Mouse (Mus musculus) midbrain, embryonic 12.5 days (tissue): ENCODE measurements around the gene Gpr62. TPM values are rescaled to one million over a fixed set of nuclear protein-coding genes. Genes with fewer than 3 reads are reported as not detected.
A peak's percentile ranks its signal among the peaks of the same experiment; 100 is the strongest.

Experiments used
- ATAC-seq: fragments of 200-750 bp; cut with Nextera tagmentation; 2 replicates; pipeline ENCODE4 v1.8.0; 2017; ENCODE audit warnings: low read depth, moderate TSS enrichment, moderate library complexity; ENCODE audit not compliant: low FRiP score
- H3K27ac ChIP-seq: fragments of 300-500 bp; sonication (generic); replicated peaks from 2 replicates; pipeline ENCODE4 v1.5.1; 2016; ENCODE audit warnings: mild to moderate bottlenecking
- H3K27me3 ChIP-seq: fragments of 300-500 bp; sonication (generic); 2 replicates; pipeline ENCODE4 v1.6.1; 2016; ENCODE audit warnings: mild to moderate bottlenecking
- H3K36me3 ChIP-seq: fragments of 300-500 bp; sonication (generic); 2 replicates; pipeline ENCODE4 v1.6.1; 2016
- H3K4me1 ChIP-seq: fragments of 300-500 bp; sonication (generic); 2 replicates; pipeline ENCODE4 v1.6.1; 2016
- H3K4me2 ChIP-seq: fragments of 300-500 bp; sonication (generic); replicated peaks from 2 replicates; pipeline ENCODE4 v1.6.1; 2016; ENCODE audit warnings: mild to moderate bottlenecking, moderate library complexity
- H3K4me3 ChIP-seq: fragments of 300-500 bp; sonication (generic); 2 replicates; pipeline ENCODE4 v1.5.1; 2016; ENCODE audit warnings: mild to moderate bottlenecking
- H3K9ac ChIP-seq: fragments of 300-500 bp; sonication (generic); replicated peaks from 2 replicates; pipeline ENCODE4 v1.6.1; 2016; ENCODE audit warnings: mild to moderate bottlenecking, moderate library complexity
- H3K9me3 ChIP-seq: fragments of 300-500 bp; sonication (generic); 2 replicates; pipeline ENCODE4 v1.6.1; 2016; ENCODE audit warnings: mild to moderate bottlenecking
- WGBS: fragments of 180-500 bp; shearing (Covaris S2); methylation state at CpG from one replicate; pipeline ENCODE4 v1.1.7; 2016; 5-methylcytosine and 5-hydroxymethylcytosine counted together
- polyA plus RNA-seq: library from polyadenylated mRNA; unstranded; fragments of >200 nt; fragmentation: Nextera tagmentation; extraction: Ambion mirVana; gene quantifications from 2 replicates; pipeline ENCODE4 v1.2.1, GENCODE M21; 2016

Gpr62 gene
- polyA plus RNA-seq, 1 experiment from 2014 or later: 0.71 TPM

DNA sequence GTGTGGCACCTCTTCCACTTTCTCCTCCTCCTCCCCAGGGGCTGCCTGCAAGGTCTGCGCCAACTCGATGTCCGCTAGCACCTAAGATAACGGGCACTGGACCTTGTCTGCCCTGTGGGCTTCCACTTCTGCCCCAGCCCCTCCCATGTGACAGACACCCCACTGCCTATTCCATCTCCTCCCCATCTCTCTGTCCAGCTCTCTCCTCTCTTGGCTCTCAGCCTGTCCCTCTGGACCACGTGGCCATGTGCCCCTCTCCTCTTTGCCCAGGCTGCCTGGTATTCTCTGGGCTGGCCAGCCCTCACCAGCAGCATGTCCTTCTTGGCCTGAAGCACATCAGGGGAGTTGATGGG lies 8.0 kb upstream of the Gpr62 start:
- peaks cover 14% of the 10 kb centered on the region; the same call in 1 of the 2 replicates for H3K27me3 ChIP-seq
- no peak overlapping the region for H3K27ac ChIP-seq
- no peak overlapping the region for H3K4me2 ChIP-seq
- ATAC-seq: no peak
- WGBS: 68% methylated on average over 5 of the region's 5 CpGs
- no peaks in the 10 kb centered on the region for H3K36me3 ChIP-seq
- peaks cover 38% of the 10 kb centered on the region for H3K4me1 ChIP-seq
- no peak overlapping the region for H3K9ac ChIP-seq
- H3K4me3 ChIP-seq: no peak overlapping the region
- H3K9me3 ChIP-seq: no peaks in the 10 kb centered on the region

DNA sequence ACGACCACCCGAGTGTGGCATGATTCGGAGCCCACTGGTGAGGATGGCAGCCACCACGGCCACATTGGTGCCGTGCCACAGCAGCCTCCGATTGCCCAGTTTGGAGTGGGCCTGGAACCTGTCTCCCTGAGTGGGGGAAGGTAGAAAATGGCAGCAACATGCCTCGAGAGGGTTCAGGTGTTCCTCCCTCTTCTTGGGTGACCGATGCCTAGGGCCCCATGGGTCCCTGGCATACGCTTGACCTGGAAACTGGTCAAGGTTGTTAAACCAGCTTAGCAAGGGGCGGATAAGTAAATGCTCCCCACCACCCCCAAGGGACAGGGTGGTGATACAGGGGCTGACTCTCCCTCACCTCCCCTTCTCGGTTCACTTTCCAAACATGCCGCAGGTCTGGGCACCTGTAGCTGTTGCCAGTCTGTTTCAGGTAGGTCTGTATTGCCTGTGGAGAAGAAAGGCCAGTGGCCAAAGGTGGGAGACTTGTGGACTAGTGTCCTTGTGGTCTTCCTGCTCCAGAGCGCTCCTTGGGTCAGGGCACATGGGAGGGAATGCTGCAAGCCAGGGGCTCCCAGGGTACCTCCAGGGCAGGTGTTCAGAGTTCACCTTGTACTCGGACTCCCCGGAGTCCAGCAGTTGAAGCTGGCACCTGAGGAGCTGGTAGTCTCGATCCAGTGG lies 7.5 kb upstream of the Gpr62 start:
- H3K9ac ChIP-seq: no peak overlapping the region
- H3K27ac ChIP-seq: no peak overlapping the region
- H3K4me3 ChIP-seq: no peak overlapping the region
- H3K4me1 ChIP-seq: peaks cover 33% of the 10 kb centered on the region
- no peaks in the 10 kb centered on the region for H3K36me3 ChIP-seq
- WGBS: 90% methylated on average over 16 of the region's 16 CpGs
- H3K27me3 ChIP-seq: peaks cover 14% of the 10 kb centered on the region; the same call in 1 of the 2 replicates
- H3K9me3 ChIP-seq: no peaks in the 10 kb centered on the region
- no peak overlapping the region for H3K4me2 ChIP-seq
- no peak for ATAC-seq

DNA sequence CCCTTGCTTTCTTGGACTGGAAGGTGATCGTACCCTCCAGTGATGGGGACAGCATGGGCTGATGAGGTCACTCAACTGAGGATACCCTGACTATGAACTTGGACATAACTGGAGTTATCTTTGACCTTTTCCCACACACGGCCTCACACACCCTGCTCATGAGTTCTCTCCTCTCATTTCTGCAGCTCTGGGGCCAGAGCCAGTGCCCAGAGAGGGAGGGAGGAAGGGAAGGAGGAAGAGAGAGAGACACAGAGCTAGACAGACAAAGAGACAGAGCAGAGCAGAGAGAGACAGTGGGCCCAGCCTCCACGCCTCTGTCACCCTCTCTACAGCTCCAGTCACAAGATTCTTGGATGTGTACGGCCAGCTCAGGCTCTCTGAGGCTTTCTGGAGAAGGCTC lies 6.6 kb upstream of the Gpr62 start:
- Histone ChIP-seq H3K9me3 (no peaks in the 10 kb centered on the region), H3K9ac (no peak overlapping the region), H3K36me3 (no peaks in the 10 kb centered on the region), H3K27ac (no peak overlapping the region), H3K4me3 (no peak overlapping the region), H3K27me3 (peaks cover 14% of the 10 kb centered on the region; the same call in 1 of the 2 replicates), H3K4me2 (no peak overlapping the region), H3K4me1 (peaks cover 25% of the 10 kb centered on the region)
- 76% methylated on average over 4 of the region's 4 CpGs for WGBS
- no peak for ATAC-seq

DNA sequence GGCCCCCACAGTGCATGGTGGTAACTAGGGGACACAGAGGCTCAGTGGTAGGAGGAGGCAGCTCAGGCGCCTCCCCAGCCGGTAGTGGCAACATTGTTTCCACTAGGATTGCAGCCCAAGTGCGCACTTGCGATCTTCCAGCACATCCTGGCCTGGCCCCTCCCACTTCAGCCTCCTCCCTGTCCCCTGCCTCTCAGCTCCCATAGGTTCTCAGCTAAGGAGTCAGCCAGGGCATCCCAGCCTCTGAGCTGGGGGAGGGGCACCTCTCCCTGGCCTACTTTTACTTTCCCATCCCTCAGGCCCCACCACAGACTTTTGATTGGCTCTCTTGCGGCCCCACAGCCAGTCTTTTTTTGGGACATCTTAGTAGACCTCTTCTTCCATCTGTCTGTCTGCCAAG lies 6.2 kb upstream of the Gpr62 start:
- H3K36me3 ChIP-seq: no peaks in the 10 kb centered on the region
- H3K4me1 ChIP-seq: peaks cover 25% of the 10 kb centered on the region
- no peaks in the 10 kb centered on the region for H3K9me3 ChIP-seq
- H3K9ac ChIP-seq: no peak overlapping the region
- no peak overlapping the region for H3K4me2 ChIP-seq
- no peak for ATAC-seq
- H3K27me3 ChIP-seq: peaks cover 14% of the 10 kb centered on the region; the same call in 1 of the 2 replicates
- WGBS: 7% methylated on average over 5 of the region's 5 CpGs
- H3K27ac ChIP-seq: no peak overlapping the region
- H3K4me3 ChIP-seq: no peak overlapping the region

DNA sequence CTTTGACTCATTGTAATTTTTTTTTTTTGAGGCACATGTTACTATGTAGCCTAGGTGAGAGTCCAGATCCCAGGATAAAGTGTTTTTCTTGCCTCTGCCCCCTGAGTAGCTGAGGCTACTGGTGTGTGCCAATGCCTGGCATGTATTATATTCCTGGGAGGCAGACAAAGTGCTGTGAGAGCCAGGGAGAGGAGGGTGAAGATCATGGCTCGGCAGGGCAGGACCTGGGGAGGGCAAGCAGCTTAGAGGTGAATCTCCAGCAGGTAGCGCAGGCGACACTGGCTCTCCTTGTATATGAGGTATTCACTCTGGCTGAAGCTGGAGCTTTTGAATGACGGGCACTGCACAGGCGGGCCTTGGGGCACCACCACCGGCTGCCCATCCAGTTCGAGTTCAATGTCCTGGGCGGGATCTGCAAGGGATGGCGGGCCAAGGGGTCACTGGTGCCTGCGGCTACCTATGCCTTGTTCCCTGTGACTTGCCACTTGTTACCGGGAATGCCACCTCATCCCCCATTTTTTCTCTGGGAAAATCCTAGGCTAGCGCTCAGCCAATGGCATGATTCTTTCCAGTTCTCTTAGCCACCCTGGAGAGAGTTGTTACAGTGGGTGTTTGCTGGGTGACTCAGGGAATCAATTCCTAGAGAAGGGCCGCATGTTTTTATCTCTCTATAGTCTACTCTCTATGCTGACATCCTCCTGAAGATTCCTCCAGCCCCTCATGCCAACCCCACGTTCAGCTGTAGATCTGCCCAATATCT lies 5.4 kb upstream of the Gpr62 start:
- peaks cover 20% of the 10 kb centered on the region for H3K4me1 ChIP-seq
- H3K27me3 ChIP-seq: peaks cover 15% of the 10 kb centered on the region; the same call in 1 of the 2 replicates
- H3K4me2 ChIP-seq: no peak overlapping the region
- no peak overlapping the region for H3K9ac ChIP-seq
- ATAC-seq: no peak
- no peaks in the 10 kb centered on the region for H3K36me3 ChIP-seq
- WGBS: 69% methylated on average over 14 of the region's 14 CpGs
- H3K4me3 ChIP-seq: no peak overlapping the region
- no peak overlapping the region for H3K27ac ChIP-seq
- H3K9me3 ChIP-seq: no peaks in the 10 kb centered on the region

DNA sequence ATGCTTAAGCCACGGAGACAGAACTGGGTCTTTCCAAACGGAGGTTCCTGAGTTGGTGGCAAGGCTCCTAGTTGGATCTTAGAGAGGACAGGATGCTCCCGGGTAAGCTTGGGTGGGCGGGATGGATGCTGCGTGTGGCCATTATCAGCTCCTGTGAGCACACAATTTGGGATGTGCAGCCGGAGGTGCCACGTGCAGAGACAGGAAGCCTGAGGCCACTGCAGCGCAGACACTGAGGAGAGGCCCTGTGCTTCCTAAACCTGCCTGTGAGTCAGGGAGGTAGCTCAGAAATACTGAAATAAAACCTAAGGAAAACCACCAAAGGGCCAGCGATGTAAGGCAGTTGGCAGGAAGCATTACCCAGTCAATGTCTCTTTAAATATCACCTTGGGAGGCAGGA lies 4.0 kb upstream of the Gpr62 start:
- Histone ChIP-seq H3K9ac (no peak overlapping the region), H3K27me3 (peaks cover 21% of the 10 kb centered on the region; the same call in 1 of the 2 replicates), H3K9me3 (no peaks in the 10 kb centered on the region), H3K4me2 (no peak overlapping the region), H3K4me1 (peaks cover 27% of the 10 kb centered on the region), H3K4me3 (no peak overlapping the region), H3K36me3 (0 out of 2 replicates have a peak, but pooled peaks cover 2% of the 10 kb centered on the region), H3K27ac (no peak overlapping the region)
- WGBS: 73% methylated on average over 9 of the region's 9 CpGs
- no peak for ATAC-seq

DNA sequence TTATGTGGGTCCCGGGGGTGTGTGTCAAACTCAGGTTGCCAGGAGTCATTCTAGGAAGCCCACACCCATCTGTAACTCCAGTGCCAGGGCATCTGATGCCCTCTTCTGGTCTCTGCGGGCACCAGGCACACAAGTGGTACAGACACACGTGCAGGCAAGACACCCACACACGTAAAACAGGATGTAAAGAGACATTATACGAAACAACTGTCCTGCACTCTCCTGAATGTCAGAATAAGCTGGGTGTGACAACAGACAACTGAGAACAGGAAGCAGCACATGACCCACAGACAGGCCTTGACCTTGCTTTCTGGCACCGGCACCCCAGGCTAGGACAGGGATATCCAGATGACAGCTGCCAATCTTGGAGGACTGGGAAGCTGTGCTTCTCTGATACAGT lies 3.6 kb upstream of the Gpr62 start:
- Histone ChIP-seq H3K36me3 (0 out of 2 replicates have a peak, but pooled peaks cover 6% of the 10 kb centered on the region), H3K27ac (no peak overlapping the region), H3K4me2 (no peak overlapping the region), H3K4me3 (no peak overlapping the region), H3K27me3 (peaks cover 22% of the 10 kb centered on the region; the same call in 1 of the 2 replicates), H3K4me1 (peaks cover 27% of the 10 kb centered on the region), H3K9ac (no peak overlapping the region), H3K9me3 (no peaks in the 10 kb centered on the region)
- 70% methylated on average over 6 of the region's 6 CpGs for WGBS
- ATAC-seq: no peak

DNA sequence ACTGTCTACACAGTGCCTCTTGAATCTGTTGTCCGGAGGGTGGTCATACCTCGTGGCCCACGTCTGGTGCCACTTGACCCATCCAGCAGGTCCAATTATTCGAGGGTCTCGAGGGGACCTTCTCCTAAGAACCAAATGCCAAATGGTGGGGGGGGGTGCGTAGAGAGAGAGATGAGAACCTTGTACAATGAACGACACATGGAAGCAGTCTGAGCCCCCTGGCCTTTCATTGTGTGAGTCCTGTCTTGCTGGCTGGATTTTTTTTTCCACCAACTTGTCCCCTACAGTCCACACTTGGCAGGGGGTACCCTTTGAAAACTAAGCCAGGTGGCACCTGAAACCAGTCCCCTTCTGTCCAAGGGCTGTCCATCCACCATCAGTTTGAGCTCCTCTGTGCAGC lies 2.0 kb upstream of the Gpr62 start:
- H3K4me3 ChIP-seq: no peak overlapping the region
- no peak overlapping the region for H3K4me2 ChIP-seq
- H3K36me3 ChIP-seq: peaks cover 21% of the 10 kb centered on the region
- WGBS: 91% methylated on average over 7 of the region's 7 CpGs
- no peak for ATAC-seq
- peaks cover 30% of the 10 kb centered on the region for H3K27me3 ChIP-seq
- peaks cover 24% of the 10 kb centered on the region for H3K4me1 ChIP-seq
- H3K27ac ChIP-seq: no peak overlapping the region
- no peak overlapping the region for H3K9ac ChIP-seq
- H3K9me3 ChIP-seq: no peaks in the 10 kb centered on the region

DNA sequence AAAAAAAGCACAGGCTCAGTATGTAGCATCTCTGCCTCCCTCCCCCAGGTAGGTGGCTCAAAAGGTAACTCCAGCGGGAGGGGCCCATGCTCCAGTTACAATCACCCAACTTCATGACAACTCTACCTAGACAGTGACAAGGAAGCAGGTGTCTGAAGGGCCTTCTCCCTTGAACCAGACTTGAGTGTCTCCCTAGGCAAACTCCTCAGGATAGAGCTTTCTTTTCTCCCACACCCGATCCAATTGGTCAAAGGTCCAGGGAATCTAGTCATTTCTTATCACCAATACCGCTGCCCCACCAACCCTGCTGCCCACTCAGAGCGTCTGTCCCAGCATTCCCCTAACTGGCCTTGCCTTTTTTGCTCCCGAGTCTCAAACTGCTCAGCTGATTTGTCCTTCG lies 983 bp upstream of the Gpr62 start:
- Histone ChIP-seq H3K4me3 (no peak overlapping the region), H3K4me2 (no peak overlapping the region), H3K9me3 (no peaks in the 10 kb centered on the region), H3K4me1 (peaks cover 21% of the 10 kb centered on the region), H3K9ac (no peak overlapping the region), H3K27me3 (peaks cover 29% of the 10 kb centered on the region), H3K27ac (no peak overlapping the region), H3K36me3 (peaks cover 31% of the 10 kb centered on the region)
- WGBS: 86% methylated on average over 6 of the region's 6 CpGs
- ATAC-seq: no peak

DNA sequence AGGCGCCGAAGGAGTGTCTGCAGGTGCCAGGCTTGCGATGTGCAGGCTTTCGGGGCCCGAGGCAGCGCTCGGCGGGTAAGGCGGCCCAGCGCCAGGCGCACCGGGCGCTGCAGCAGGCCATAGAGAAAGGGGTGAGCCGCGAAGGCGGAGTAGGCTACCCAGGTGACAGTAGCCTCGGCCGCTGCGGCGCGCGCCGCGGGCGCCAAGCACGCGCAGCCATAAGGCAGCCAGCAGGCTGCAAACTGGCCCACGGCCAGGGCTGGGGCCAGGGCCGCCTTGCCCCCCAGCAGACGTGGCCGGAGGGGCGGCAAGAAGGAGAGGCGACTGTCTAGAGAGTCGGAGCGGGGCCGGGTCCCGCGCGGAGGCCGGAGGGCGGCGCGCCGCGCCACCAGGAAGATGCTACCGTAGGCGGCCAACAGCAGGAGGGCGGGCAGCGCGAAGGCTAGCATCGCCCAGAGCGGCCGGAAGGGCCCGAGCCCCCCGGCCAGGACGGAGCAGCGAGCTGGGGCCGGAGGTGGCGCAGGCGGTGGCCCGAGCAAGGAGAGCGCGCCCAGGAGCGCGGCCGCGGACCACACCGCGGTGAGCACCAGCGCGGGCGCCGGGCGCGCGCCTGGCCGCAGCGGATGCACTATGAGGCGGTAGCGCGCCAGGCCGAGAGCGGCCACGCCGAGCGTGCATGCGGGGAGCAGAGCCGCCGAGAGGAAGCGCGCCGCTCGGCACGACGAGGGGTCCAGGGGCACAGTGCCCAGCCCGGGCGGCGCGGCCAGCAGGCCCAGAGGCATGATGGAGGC lies 792 bp downstream of the Gpr62 start:
- 2% methylated on average over 95 of the region's 99 CpGs for WGBS
- Histone ChIP-seq H3K36me3 (peaks cover 49% of the 10 kb centered on the region), H3K27ac (peak overlapping the region; percentile 79)

DNA sequence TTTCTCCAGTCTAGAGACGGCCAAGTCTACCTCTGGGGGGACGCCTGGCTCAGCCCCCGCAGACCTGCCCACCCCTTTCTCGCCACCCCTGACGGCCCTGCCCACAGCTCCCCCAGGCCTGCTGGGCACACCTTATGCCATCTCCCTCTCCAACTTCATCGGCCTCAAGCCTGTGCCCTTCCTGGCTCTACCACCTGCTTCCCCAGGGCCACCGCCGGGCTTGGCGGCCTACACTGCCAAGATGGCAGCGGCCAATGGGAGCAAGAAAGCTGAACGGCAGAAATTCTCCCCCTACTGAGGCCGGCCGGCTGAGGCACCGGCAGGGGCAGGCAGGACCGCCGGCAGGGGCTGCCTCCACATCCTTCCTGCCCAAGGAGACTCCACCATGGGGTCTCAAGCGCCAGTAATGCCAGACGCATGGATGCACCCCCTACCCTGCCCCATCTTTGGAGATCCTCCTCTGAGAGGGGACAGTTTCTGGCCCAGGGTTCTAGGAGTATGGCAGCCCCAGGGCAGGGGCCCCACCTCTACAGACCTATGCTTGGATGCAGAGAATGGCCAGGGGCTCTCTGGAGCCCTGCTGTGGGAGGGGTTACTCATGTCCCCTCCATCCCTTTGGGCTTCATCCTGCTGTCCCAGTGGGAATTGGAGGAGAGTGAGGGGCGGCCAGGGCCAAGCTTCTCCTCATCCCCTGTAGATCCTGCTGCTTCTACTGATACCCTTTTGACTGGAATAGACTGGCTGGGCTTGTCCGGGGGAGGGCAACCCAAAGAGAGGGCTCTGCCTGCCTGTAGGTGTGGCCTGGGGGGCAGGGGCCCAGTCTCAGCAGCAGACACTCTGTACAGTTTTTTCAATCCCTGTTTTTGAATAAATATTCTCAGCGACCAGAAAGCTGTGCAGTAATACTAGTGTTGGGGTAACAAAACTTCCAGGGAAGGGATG lies 2.3 kb downstream of the Gpr62 start:
- Histone ChIP-seq H3K4me3 (no peak overlapping the region), H3K27ac (no peak overlapping the region), H3K9me3 (no peaks in the 10 kb centered on the region), H3K9ac (no peak overlapping the region; the same call in 1 of the 2 replicates), H3K4me1 (peaks cover 41% of the 10 kb centered on the region), H3K4me2 (no peak overlapping the region), H3K27me3 (peaks cover 29% of the 10 kb centered on the region), H3K36me3 (peaks cover 53% of the 10 kb centered on the region)
- ATAC-seq: no peak
- WGBS: 85% methylated on average over 21 of the region's 21 CpGs

More for the DNA sequence above, 792 bp downstream of the Gpr62 start:
- H3K27me3 ChIP-seq: peaks cover 29% of the 10 kb centered on the region
- H3K4me2 ChIP-seq: peak overlapping the region; percentile 86
- peak overlapping the region; percentile 68 for H3K9ac ChIP-seq
- peaks cover 29% of the 10 kb centered on the region for H3K4me1 ChIP-seq
- peak; percentile 75 for ATAC-seq
- no peaks in the 10 kb centered on the region for H3K9me3 ChIP-seq
- peak overlapping the region; percentile 46 for H3K4me3 ChIP-seq
